Mouse (Mus musculus) hindbrain, embryonic 10.5 days (tissue): ENCODE measurements around the gene Cox7a2l. TPM values are rescaled to one million over a fixed set of nuclear protein-coding genes. Genes with fewer than 3 reads are reported as not detected.
A peak's percentile ranks its signal among the peaks of the same experiment; 100 is the strongest.

Source experiments
- DNase-seq: peaks from one replicate; pipeline ENCODE4 v3.0.0-alpha.2; 2017; ENCODE audit warnings: low spot score
- H3K27ac ChIP-seq: fragments of 300-500 bp; sonication (generic); 2 replicates; pipeline ENCODE4 v1.5.1; 2016; ENCODE audit warnings: mild to moderate bottlenecking, moderate library complexity
- H3K27me3 ChIP-seq: fragments of 300-500 bp; sonication (generic); 2 replicates; pipeline ENCODE4 v1.6.1; 2016; ENCODE audit warnings: mild to moderate bottlenecking; ENCODE audit not compliant: poor library complexity, insufficient read depth, severe bottlenecking
- H3K36me3 ChIP-seq: fragments of 300-500 bp; sonication (generic); 2 replicates; pipeline ENCODE4 v1.6.1; 2016; ENCODE audit warnings: mild to moderate bottlenecking, moderate library complexity
- H3K4me1 ChIP-seq: fragments of 300-500 bp; sonication (generic); replicated peaks from 2 replicates; pipeline ENCODE4 v1.6.1; 2016; ENCODE audit warnings: mild to moderate bottlenecking
- H3K4me3 ChIP-seq: fragments of 300-500 bp; sonication (generic); 2 replicates; pipeline ENCODE4 v1.5.1; 2016; ENCODE audit warnings: mild to moderate bottlenecking, moderate library complexity
- H3K9me3 ChIP-seq: fragments of 300-500 bp; sonication (generic); 2 replicates; pipeline ENCODE4 v1.6.1; 2016; ENCODE audit warnings: mild to moderate bottlenecking, moderate library complexity
- WGBS: fragments of 180-500 bp; shearing (Covaris S2); methylation state at CpG from one replicate; pipeline ENCODE4 v1.1.7; 2016; 5-methylcytosine and 5-hydroxymethylcytosine counted together
- polyA plus RNA-seq: library from polyadenylated mRNA; unstranded; fragments of >200 nt; fragmentation: Nextera tagmentation; extraction: Ambion mirVana; gene quantifications from 2 replicates; pipeline ENCODE4 v1.2.1, GENCODE M21; 2016

Gene Cox7a2l
- polyA plus RNA-seq, result 137 and 146 TPM in 2 replicates

GRCm38 (mm10) chr17:83517280-83518015 is at the start of gene Cox7a2l:
Gene Cox7a2l (minus strand): TSS chr17:83517330.
- Histone ChIP-seq H3K36me3 (no peaks in the 10 kb centered on the region), H3K4me1 (peaks cover 20% of the 10 kb centered on the region), H3K27me3 (no peaks in the 10 kb centered on the region), H3K9me3 (no peaks in the 10 kb centered on the region), H3K4me3 (no peak within 1 kb of the TSS), H3K27ac (no peak within 1 kb of the TSS)
- DNase-seq, result no peak
- 94% methylated on average over 8 of the region's 8 CpGs for WGBS

- H3K4me3 ChIP-seq, result no peak overlapping the region
- peaks cover 33% of the 10 kb centered on the region for H3K4me1 ChIP-seq
- no peak for DNase-seq
- H3K27me3 ChIP-seq, result no peaks in the 10 kb centered on the region
- H3K36me3 ChIP-seq, result no peaks in the 10 kb centered on the region
- 71% methylated on average over 4 of the region's 4 CpGs for WGBS
- no peaks in the 10 kb centered on the region for H3K9me3 ChIP-seq
- no peak overlapping the region for H3K27ac ChIP-seq
These were observed 48.4 kb upstream of the Cox7a2l start for GRCm38 (mm10) chr17:83565506-83565905.

- 70% methylated on average over 12 of the region's 12 CpGs for WGBS
These were observed 47.1 kb upstream of the Cox7a2l start for GRCm38 (mm10) chr17:83564119-83564820.

GRCm38 (mm10) chr17:83563703-83564111 is 46.6 kb upstream of the Cox7a2l start:
- Histone ChIP-seq H3K4me1 (peaks cover 31% of the 10 kb centered on the region), H3K27me3 (no peaks in the 10 kb centered on the region), H3K4me3 (no peak overlapping the region), H3K9me3 (no peaks in the 10 kb centered on the region), H3K27ac (peak overlapping the region; percentile 53), H3K36me3 (no peaks in the 10 kb centered on the region)
- 52% methylated on average over 10 of the region's 10 CpGs for WGBS
- DNase-seq, result peak; percentile 67

More at GRCm38 (mm10) chr17:83564119-83564820, 47.1 kb upstream of the Cox7a2l start:
- peak overlapping the region; percentile 53 for H3K27ac ChIP-seq
- H3K9me3 ChIP-seq, result no peaks in the 10 kb centered on the region
- no peak overlapping the region for H3K4me3 ChIP-seq
- H3K27me3 ChIP-seq, result no peaks in the 10 kb centered on the region
- H3K36me3 ChIP-seq, result no peaks in the 10 kb centered on the region
- H3K4me1 ChIP-seq, result peaks cover 33% of the 10 kb centered on the region
- DNase-seq, result no peak

- no peak for DNase-seq
- WGBS, result 92% methylated on average over 5 of the region's 5 CpGs
- no peak overlapping the region for H3K4me3 ChIP-seq
- no peaks in the 10 kb centered on the region for H3K36me3 ChIP-seq
- H3K27ac ChIP-seq, result no peak overlapping the region
- no peaks in the 10 kb centered on the region for H3K27me3 ChIP-seq
- no peaks in the 10 kb centered on the region for H3K9me3 ChIP-seq
- H3K4me1 ChIP-seq, result peaks cover 29% of the 10 kb centered on the region
These were observed 45.3 kb upstream of the Cox7a2l start for GRCm38 (mm10) chr17:83562153-83563010.

GRCm38 (mm10) chr17:83559081-83559480 is 42.0 kb upstream of the Cox7a2l start:
- H3K4me1 ChIP-seq, result peaks cover 6% of the 10 kb centered on the region
- no peaks in the 10 kb centered on the region for H3K36me3 ChIP-seq
- no peak overlapping the region for H3K27ac ChIP-seq
- no peak overlapping the region for H3K4me3 ChIP-seq
- no peaks in the 10 kb centered on the region for H3K27me3 ChIP-seq
- H3K9me3 ChIP-seq, result no peaks in the 10 kb centered on the region
- DNase-seq, result no peak
- 73% methylated on average over 8 of the region's 8 CpGs for WGBS

- Histone ChIP-seq H3K4me3 (no peak overlapping the region), H3K9me3 (no peaks in the 10 kb centered on the region), H3K27ac (no peak overlapping the region), H3K27me3 (no peaks in the 10 kb centered on the region), H3K4me1 (0 out of 2 replicates have a peak, but pooled peaks cover 3% of the 10 kb centered on the region), H3K36me3 (no peaks in the 10 kb centered on the region)
- DNase-seq, result no peak
- 95% methylated on average over 11 of the region's 11 CpGs for WGBS
These were observed 38.7 kb upstream of the Cox7a2l start for GRCm38 (mm10) chr17:83555836-83556235.

GRCm38 (mm10) chr17:83554997-83555396 is 37.9 kb upstream of the Cox7a2l start:
- H3K4me3 ChIP-seq, result no peak overlapping the region
- no peak for DNase-seq
- no peaks in the 10 kb centered on the region for H3K27me3 ChIP-seq
- 88% methylated on average over 7 of the region's 7 CpGs for WGBS
- H3K36me3 ChIP-seq, result no peaks in the 10 kb centered on the region
- H3K4me1 ChIP-seq, result 0 out of 2 replicates have a peak, but pooled peaks cover 3% of the 10 kb centered on the region
- H3K9me3 ChIP-seq, result no peaks in the 10 kb centered on the region
- no peak overlapping the region for H3K27ac ChIP-seq

GRCm38 (mm10) chr17:83548501-83549233 is 31.5 kb upstream of the Cox7a2l start:
- Histone ChIP-seq H3K4me1 (peaks cover 27% of the 10 kb centered on the region), H3K36me3 (no peaks in the 10 kb centered on the region), H3K9me3 (no peaks in the 10 kb centered on the region), H3K27ac (no peak overlapping the region), H3K27me3 (peaks cover 54% of the 10 kb centered on the region), H3K4me3 (no peak overlapping the region)
- no peak for DNase-seq
- 29% methylated on average over 12 of the region's 12 CpGs for WGBS

GRCm38 (mm10) chr17:83547145-83547544 is 30.0 kb upstream of the Cox7a2l start:
- 39% methylated on average over 10 of the region's 10 CpGs for WGBS
- Histone ChIP-seq H3K4me1 (peaks cover 27% of the 10 kb centered on the region), H3K36me3 (no peaks in the 10 kb centered on the region), H3K27me3 (peaks cover 54% of the 10 kb centered on the region), H3K4me3 (no peak overlapping the region), H3K27ac (no peak overlapping the region; the same call in 1 of the 2 replicates), H3K9me3 (no peaks in the 10 kb centered on the region)
- DNase-seq, result no peak

GRCm38 (mm10) chr17:83545756-83546742 is 28.9 kb upstream of the Cox7a2l start:
- WGBS, result 7% methylated on average over 35 of the region's 35 CpGs
- H3K4me3 ChIP-seq, result peak overlapping the region; percentile 48
- peak overlapping the region; percentile 54 for H3K27ac ChIP-seq
- H3K4me1 ChIP-seq, result peaks cover 27% of the 10 kb centered on the region
- peak; percentile 53 for DNase-seq
- peaks cover 58% of the 10 kb centered on the region for H3K27me3 ChIP-seq
- no peaks in the 10 kb centered on the region for H3K36me3 ChIP-seq
- H3K9me3 ChIP-seq, result no peaks in the 10 kb centered on the region
